Mouse (Mus musculus) small intestine, adult 10 weeks (tissue): ENCODE measurements around the gene Zfp273. TPM values are rescaled to one million over a fixed set of nuclear protein-coding genes. Genes with fewer than 3 reads are reported as not detected.

Source experiments
- polyA plus RNA-seq: library from polyadenylated mRNA; stranded (reverse); fragments of 350-450 nt; fragmentation: Illumina TruSeq; extraction: RNeasy Lipid Tissue Mini Kit (QIAGEN cat#74804); gene quantifications from one replicate; pipeline ENCODE4 v1.2.3, GENCODE M21; 2014; ENCODE audit warnings: low replicate concordance

The Zfp273 gene
- 33.1 TPM for polyA plus RNA-seq

GRCm38 (mm10) chr13:67813710-67814660 is at the start of gene Zfp273:
TSS of gene Zfp273 (plus strand) at chr13:67813740.

GRCm38 (mm10) chr13:67779265-67780221 is 34.0 kb upstream of the Zfp273 start, which contains the start of gene Zfp493:
TSS of gene Zfp493 (plus strand) at chr13:67779693.

GRCm38 (mm10) chr13:67830911-67831336 is 17.4 kb downstream of the Zfp273 start, which contains the start of gene Gm10037:
TSS of gene Gm10037 (plus strand) at chr13:67831106.

GRCm38 (mm10) chr13:67863026-67863425 is 49.5 kb downstream of the Zfp273 start, which contains the start of gene BC048507:
TSS of gene BC048507 (plus strand) at chr13:67863326.

Other genes starting within 250 kb of the Zfp273 start
- 36.9 TPM for gene Zfp729b, start 204.0 kb upstream of the Zfp273 start, polyA plus RNA-seq
- not detected for gene Gm49345, start 176.0 kb upstream of the Zfp273 start, polyA plus RNA-seq
- 31.2 TPM for gene Zfp729a, start 175.9 kb upstream of the Zfp273 start, polyA plus RNA-seq
- 14.0 TPM for gene Zfp738, start 126.7 kb upstream of the Zfp273 start, polyA plus RNA-seq
- 33.8 TPM for gene Zfp65, start 84.6 kb upstream of the Zfp273 start, polyA plus RNA-seq
- 27.4 TPM for gene Zfp85, start 58.5 kb upstream of the Zfp273 start, polyA plus RNA-seq
- 5.1 TPM for gene Zfp493, start 34.0 kb upstream of the Zfp273 start, polyA plus RNA-seq
- not detected for gene Gm10037, start 17.4 kb downstream of the Zfp273 start, polyA plus RNA-seq
- gene BC048507, start 49.6 kb downstream of the Zfp273 start, polyA plus RNA-seq: not detected